Mouse (Mus musculus) stomach, postnatal 0 days (tissue): ENCODE measurements at regions not wholly inside any gene's neighbourhood (a gene's known extent, or its start where the extent isn't known, plus 50 kb on each side); places are given as distances from the start of the nearest gene placed in this dataset.
"Not testable (repeated sequence)": the region's sequence is repeated elsewhere in the genome, so short reads cannot be mapped to it uniquely, and the experiment has no call there.

Source experiments
- ATAC-seq: fragments of 200-750 bp; cut with Nextera tagmentation; 2 replicates; pipeline ENCODE4 v1.8.0; 2017; ENCODE audit not compliant: low FRiP score, low TSS enrichment
- DNase-seq: peaks from one replicate; pipeline ENCODE4 v3.0.0-alpha.2; 2016; ENCODE audit warnings: low spot score
- H3K27ac ChIP-seq: fragments of 300-500 bp; sonication (generic); replicated peaks from 2 replicates; pipeline ENCODE4 v1.5.1; 2014; ENCODE audit warnings: mild to moderate bottlenecking, control low read depth
- H3K27me3 ChIP-seq: fragments of 300-500 bp; sonication (generic); 2 replicates; pipeline ENCODE4 v1.6.1; 2014; ENCODE audit warnings: low read length; ENCODE audit not compliant: control insufficient read depth, insufficient read depth
- H3K36me3 ChIP-seq: fragments of 300-500 bp; sonication (generic); 2 replicates; pipeline ENCODE4 v1.6.1; 2014; ENCODE audit warnings: low read length, mixed read lengths; ENCODE audit not compliant: control insufficient read depth, insufficient read depth
- H3K4me1 ChIP-seq: fragments of 300-500 bp; sonication (generic); replicated peaks from 2 replicates; pipeline ENCODE4 v1.6.1; 2014; ENCODE audit warnings: antibody characterized with exemption; ENCODE audit not compliant: control insufficient read depth, insufficient read depth
- H3K4me2 ChIP-seq: fragments of 300-500 bp; sonication (generic); replicated peaks from 2 replicates; pipeline ENCODE4 v1.6.1; 2014; ENCODE audit warnings: low read depth, mild to moderate bottlenecking, control low read depth, moderate library complexity
- H3K4me3 ChIP-seq: fragments of 300-500 bp; sonication (generic); 2 replicates; pipeline ENCODE4 v1.5.1; 2014; ENCODE audit warnings: low read depth, low read length, control low read depth
- H3K9ac ChIP-seq: fragments of 300-500 bp; sonication (generic); 2 replicates; pipeline ENCODE4 v1.6.1; 2014; ENCODE audit warnings: mild to moderate bottlenecking, low read length, control low read depth, mixed read lengths
- H3K9me3 ChIP-seq: fragments of 300-500 bp; sonication (generic); 2 replicates; pipeline ENCODE4 v1.6.1; 2016; ENCODE audit warnings: low read length; ENCODE audit not compliant: control insufficient read depth
- CTCF ChIP-seq: IDR thresholded peaks from 2 replicates; pipeline ENCODE4 v1.5.1; 2016; ENCODE audit warnings: antibody characterized with exemption, low read depth, mild to moderate bottlenecking, moderate library complexity
- EP300 ChIP-seq: optimal IDR thresholded peaks from 2 replicates; pipeline ENCODE3; 2016; ENCODE audit warnings: antibody characterized with exemption
- WGBS: fragments of 180-500 bp; shearing (Covaris S2); extraction: QIAGEN DNeasy Blood & Tissue Kit; methylation state at CpG from one replicate; pipeline ENCODE4 v1.1.7; 2014; 5-methylcytosine and 5-hydroxymethylcytosine counted together

GRCm38 (mm10) chr14:48799442-48800099, 126.0 kb upstream of the Otx2 start:
- no peaks in the 10 kb centered on the region for H3K9me3 ChIP-seq
- H3K4me1 ChIP-seq: no peaks in the 10 kb centered on the region
- TF ChIP-seq EP300 (no peak), CTCF (no peak)
- no peak for ATAC-seq
- no peak overlapping the region for H3K4me2 ChIP-seq
- no peaks in the 10 kb centered on the region for H3K36me3 ChIP-seq
- no peak overlapping the region for H3K27ac ChIP-seq
- 59% methylated on average over 10 of the region's 10 CpGs for WGBS
- no peak overlapping the region for H3K4me3 ChIP-seq
- H3K9ac ChIP-seq: no peak overlapping the region
- DNase-seq: no peak
- no peaks in the 10 kb centered on the region for H3K27me3 ChIP-seq

GRCm38 (mm10) chr14:48791507-48791906, 117.9 kb upstream of the Otx2 start:
- WGBS: 84% methylated on average over 5 of the region's 5 CpGs
- H3K27me3 ChIP-seq: no peaks in the 10 kb centered on the region

GRCm38 (mm10) chr14:48779327-48779726, 105.7 kb upstream of the Otx2 start:
- ATAC-seq: no peak
- Histone ChIP-seq H3K36me3 (no peaks in the 10 kb centered on the region), H3K4me2 (no peak overlapping the region)

More at GRCm38 (mm10) chr14:48791507-48791906, 117.9 kb upstream of the Otx2 start:
- H3K9me3 ChIP-seq: no peaks in the 10 kb centered on the region
- DNase-seq (no peak), ATAC-seq (no peak)
- H3K4me2 ChIP-seq: no peak overlapping the region
- no peak overlapping the region for H3K4me3 ChIP-seq
- no peak overlapping the region for H3K9ac ChIP-seq
- no peak for TF ChIP-seq EP300
- no peak for TF ChIP-seq CTCF
- no peaks in the 10 kb centered on the region for H3K4me1 ChIP-seq
- H3K27ac ChIP-seq: no peak overlapping the region
- H3K36me3 ChIP-seq: no peaks in the 10 kb centered on the region

GRCm38 (mm10) chr14:48770832-48771231, 97.2 kb upstream of the Otx2 start:
- no peak for ATAC-seq

More at GRCm38 (mm10) chr14:48779327-48779726, 105.7 kb upstream of the Otx2 start:
- no peak for DNase-seq
- Histone ChIP-seq H3K27ac (no peak overlapping the region), H3K9ac (no peak overlapping the region), H3K4me3 (no peak overlapping the region), H3K9me3 (no peaks in the 10 kb centered on the region), H3K4me1 (no peaks in the 10 kb centered on the region), H3K27me3 (no peaks in the 10 kb centered on the region)
- 68% methylated on average over 1 of the region's 1 CpGs for WGBS
- no peak for TF ChIP-seq EP300
- TF ChIP-seq CTCF: no peak

GRCm38 (mm10) chr14:48762691-48763090, 89.1 kb upstream of the Otx2 start:
- no peak for ATAC-seq
- TF ChIP-seq EP300 (no peak), CTCF (no peak)
- no peak overlapping the region for H3K4me2 ChIP-seq
- no peak overlapping the region for H3K9ac ChIP-seq
- H3K27ac ChIP-seq: no peak overlapping the region
- no peaks in the 10 kb centered on the region for H3K9me3 ChIP-seq
- H3K4me1 ChIP-seq: no peaks in the 10 kb centered on the region
- no peak overlapping the region for H3K4me3 ChIP-seq
- no peak for DNase-seq
- WGBS: 84% methylated on average over 5 of the region's 5 CpGs
- no peaks in the 10 kb centered on the region for H3K27me3 ChIP-seq
- no peaks in the 10 kb centered on the region for H3K36me3 ChIP-seq

More at GRCm38 (mm10) chr14:48770832-48771231, 97.2 kb upstream of the Otx2 start:
- DNase-seq: no peak
- H3K4me2 ChIP-seq: no peak overlapping the region
- H3K27me3 ChIP-seq: no peaks in the 10 kb centered on the region
- no peaks in the 10 kb centered on the region for H3K4me1 ChIP-seq
- TF ChIP-seq CTCF: no peak
- TF ChIP-seq EP300: no peak
- whole genome bisulfite sequencing: 73% methylated on average over 9 of the region's 9 CpGs
- no peak overlapping the region for H3K9ac ChIP-seq
- H3K4me3 ChIP-seq: no peak overlapping the region
- no peak overlapping the region for H3K27ac ChIP-seq
- no peaks in the 10 kb centered on the region for H3K9me3 ChIP-seq
- H3K36me3 ChIP-seq: no peaks in the 10 kb centered on the region

- DNase-seq: no peak
- no peak overlapping the region for H3K4me3 ChIP-seq
- no peak for TF ChIP-seq CTCF
- no peak for TF ChIP-seq EP300
- no peak overlapping the region for H3K9ac ChIP-seq
- no peak for ATAC-seq
- no peaks in the 10 kb centered on the region for H3K9me3 ChIP-seq
- no peaks in the 10 kb centered on the region for H3K27me3 ChIP-seq
- H3K4me2 ChIP-seq: no peak overlapping the region
- H3K27ac ChIP-seq: no peak overlapping the region
- WGBS: 56% methylated on average over 7 of the region's 7 CpGs
- no peaks in the 10 kb centered on the region for H3K36me3 ChIP-seq
- H3K4me1 ChIP-seq: no peaks in the 10 kb centered on the region
These were observed 87.5 kb upstream of the Otx2 start for GRCm38 (mm10) chr14:48761002-48761648.

GRCm38 (mm10) chr14:48755096-48755495, 81.5 kb upstream of the Otx2 start:
- H3K4me3 ChIP-seq, H3K27me3 ChIP-seq, H3K27ac ChIP-seq, H3K4me1 ChIP-seq, H3K9me3 ChIP-seq, ATAC-seq, H3K36me3 ChIP-seq, H3K4me2 ChIP-seq, DNase-seq, H3K9ac ChIP-seq: not testable (repeated sequence)
- 90% methylated on average over 5 of the region's 5 CpGs for WGBS
